21 mouse cellular contexts compared by ENCODE assay signal in the genomic region with DNA sequence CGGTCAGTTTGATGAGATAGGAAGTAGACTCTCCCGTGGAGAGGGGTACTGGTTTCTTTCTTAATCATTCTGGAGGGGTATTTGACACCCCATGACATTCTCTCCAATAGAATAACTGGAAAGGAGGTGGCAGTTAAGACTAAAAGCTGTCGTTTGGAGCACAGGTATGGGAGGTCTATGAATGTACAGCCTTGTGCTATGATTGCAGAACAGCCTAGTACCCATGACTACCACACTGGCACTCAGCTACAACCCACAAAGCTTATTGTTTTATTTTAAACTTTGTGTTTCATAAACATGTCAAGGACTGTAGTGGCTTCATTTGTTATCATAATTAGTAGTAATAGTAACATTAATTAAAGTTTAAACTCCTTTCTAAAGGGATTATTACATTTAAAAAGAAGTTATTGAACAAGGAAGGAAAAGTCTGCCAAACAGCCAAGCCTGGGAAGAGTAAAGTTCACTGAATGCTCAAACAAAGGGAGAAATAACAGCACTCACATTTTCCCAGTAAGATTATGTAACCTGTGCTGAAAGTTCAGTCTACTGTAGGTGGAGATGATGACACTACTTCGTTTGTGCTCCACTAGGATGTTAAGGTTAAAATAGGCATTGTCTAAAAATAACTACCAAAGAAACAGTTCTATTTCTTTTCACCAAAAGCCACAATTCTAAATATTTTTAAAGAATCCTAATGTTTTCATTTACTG.
DNase-seq lines count a peak whose midpoint lies in the region; ATAC-seq and TF ChIP-seq lines count a peak whose summit lies in the region.
"Had no signal": no experiment of that assay in that cellular context is flagged by ENCODE, and none has a peak within 500 bp of the region (broad histone marks: within the 10 kb centered on the region; RNA-seq: fewer than 3 reads in every experiment).

No protein-coding gene starts in this region.

- H3K27ac ChIP-seq in kidney, adult 2 months (ENCODE audit: insufficient read depth, low read depth, low read length): no peak overlapping the region
- H3K27ac ChIP-seq in kidney, embryonic 16.5 days (ENCODE audit: low read length): no peak overlapping the region
- H3K27ac ChIP-seq in liver, embryonic 15.5 days (replicated peaks): no peak overlapping the region
- no peak overlapping the region for H3K27ac ChIP-seq in liver, embryonic 11.5 days (ENCODE audit: low read depth, low read length)
- H3K27ac ChIP-seq in stomach, postnatal 0 days (replicated peaks): no peak overlapping the region
- H3K27ac ChIP-seq: forebrain, embryonic 10.5 days; forebrain, embryonic 13.5 days; gastrocnemius, adult 2 months; hindbrain, embryonic 12.5 days; hindbrain, embryonic 15.5 days had no signal

- no peak overlapping the region for H3K4me2 ChIP-seq in kidney, embryonic 16.5 days (replicated peaks; ENCODE audit: low read depth, low read length)
- H3K4me2 ChIP-seq in liver, embryonic 15.5 days: no peak overlapping the region
- no peak overlapping the region for H3K4me2 ChIP-seq in liver, embryonic 11.5 days
- H3K4me2 ChIP-seq in stomach, postnatal 0 days (replicated peaks; ENCODE audit: low read depth): no peak overlapping the region
- H3K4me2 ChIP-seq: forebrain, embryonic 13.5 days; heart, embryonic 11.5 days; hindbrain, embryonic 12.5 days; hindbrain, embryonic 15.5 days had no signal

- DNase-seq in kidney, adult 2 months: peak; percentile 20
- DNase-seq in liver, embryonic 11.5 days (ENCODE audit: low spot score): no peak
- peak; percentile 68 for DNase-seq in adipocyte (ENCODE audit: low spot score)
- no peak for DNase-seq in stomach, postnatal 0 days (ENCODE audit: low spot score)
- no peak for DNase-seq in B cell, adult 2 months
- DNase-seq: adrenal gland, adult 8-10 months; adrenal gland, postnatal 25 days; cerebellum, adult 18-20 months; cerebellum, adult 9-10 months; cerebellum, postnatal 14 days; gastrocnemius, adult 2 months; gastrocnemius, postnatal 14 days; heart, adult 11 months had no signal

- no peak for ATAC-seq in kidney, embryonic 16.5 days (ENCODE audit: low FRiP score, low TSS enrichment)
- ATAC-seq in liver, embryonic 15.5 days (ENCODE audit: insufficient read depth): peak; percentile 52; the same call in 1 of the 2 replicates
- ATAC-seq in liver, embryonic 11.5 days (replicated peaks; ENCODE audit: low FRiP score): no peak
- ATAC-seq in stomach, postnatal 0 days (ENCODE audit: low FRiP score, low TSS enrichment): peak; percentile 68; the same call in 1 of the 2 replicates
- ATAC-seq: forebrain, embryonic 13.5 days; forebrain, embryonic 16.5 days had no signal

- 59% methylated on average over 4 of the region's 4 CpGs for WGBS in kidney, adult 2 months
- 73% methylated on average over 4 of the region's 4 CpGs for WGBS in kidney, embryonic 16.5 days
- WGBS in liver, embryonic 15.5 days (ENCODE audit: insufficient replicate concordance): 45% methylated on average over 4 of the region's 4 CpGs
- 64% methylated on average over 4 of the region's 4 CpGs for WGBS in liver, embryonic 11.5 days
- WGBS in stomach, postnatal 0 days: 61% methylated on average over 4 of the region's 4 CpGs

- H3K9ac ChIP-seq in kidney, embryonic 16.5 days (replicated peaks; ENCODE audit: low read length): no peak overlapping the region
- no peak overlapping the region for H3K9ac ChIP-seq in liver, embryonic 15.5 days
- H3K9ac ChIP-seq in liver, embryonic 11.5 days (ENCODE audit: low read depth, low read length): no peak overlapping the region
- H3K9ac ChIP-seq in stomach, postnatal 0 days (ENCODE audit: low read length): no peak overlapping the region
- H3K9ac ChIP-seq: forebrain, embryonic 13.5 days; hindbrain, embryonic 12.5 days; hindbrain, embryonic 15.5 days had no signal

- no peak for TF ChIP-seq POLR2A in kidney, adult 2 months (IDR thresholded peaks at IDR 0.05; ENCODE audit: low read depth, low read length)

- TF ChIP-seq CTCF in kidney, adult 2 months (conservative IDR thresholded peaks at IDR 0.05; ENCODE audit: insufficient read depth, insufficient read length, low read depth, low read length): no peak
- TF ChIP-seq CTCF in stomach, postnatal 0 days (IDR thresholded peaks at IDR 0.05; ENCODE audit: low read depth): no peak

- H3K4me3 ChIP-seq in kidney, adult 2 months (ENCODE audit: insufficient read depth, low read depth, low read length): no peak overlapping the region
- H3K4me3 ChIP-seq in kidney, embryonic 16.5 days (ENCODE audit: low read length): no peak overlapping the region
- H3K4me3 ChIP-seq in liver, embryonic 15.5 days (replicated peaks): no peak overlapping the region
- H3K4me3 ChIP-seq in liver, embryonic 11.5 days (ENCODE audit: low read depth, low read length): no peak overlapping the region
- no peak overlapping the region for H3K4me3 ChIP-seq in stomach, postnatal 0 days (ENCODE audit: low read depth, low read length)
- H3K4me3 ChIP-seq: forebrain, embryonic 10.5 days; forebrain, embryonic 13.5 days; gastrocnemius, adult 2 months; hindbrain, embryonic 12.5 days; hindbrain, embryonic 15.5 days had no signal

- no peaks in the 10 kb centered on the region for H3K4me1 ChIP-seq in kidney, adult 2 months (ENCODE audit: control insufficient read depth, insufficient read depth, low read length)
- no peaks in the 10 kb centered on the region for H3K4me1 ChIP-seq in kidney, embryonic 16.5 days (ENCODE audit: insufficient read depth, low read length)
- no peaks in the 10 kb centered on the region for H3K4me1 ChIP-seq in liver, embryonic 15.5 days (replicated peaks)
- no peaks in the 10 kb centered on the region for H3K4me1 ChIP-seq in liver, embryonic 11.5 days (replicated peaks; ENCODE audit: control insufficient read depth, insufficient read depth, low read length)
- H3K4me1 ChIP-seq in stomach, postnatal 0 days (replicated peaks; ENCODE audit: control insufficient read depth, insufficient read depth): no peaks in the 10 kb centered on the region
- H3K4me1 ChIP-seq: forebrain, embryonic 10.5 days; forebrain, embryonic 13.5 days; hindbrain, embryonic 12.5 days; hindbrain, embryonic 15.5 days had no signal

- no peaks in the 10 kb centered on the region for H3K9me3 ChIP-seq in kidney, embryonic 16.5 days (ENCODE audit: low read length)
- no peaks in the 10 kb centered on the region for H3K9me3 ChIP-seq in liver, embryonic 15.5 days (replicated peaks)
- no peaks in the 10 kb centered on the region for H3K9me3 ChIP-seq in liver, embryonic 11.5 days (ENCODE audit: control insufficient read depth, low read length)
- no peaks in the 10 kb centered on the region for H3K9me3 ChIP-seq in stomach, postnatal 0 days (ENCODE audit: control insufficient read depth, low read length)
- H3K9me3 ChIP-seq: forebrain, embryonic 10.5 days; forebrain, embryonic 13.5 days; hindbrain, embryonic 12.5 days; hindbrain, embryonic 15.5 days had no signal

- H3K36me3 ChIP-seq in kidney, adult 2 months (ENCODE audit: control insufficient read depth, insufficient read depth, low read length): no peaks in the 10 kb centered on the region
- H3K36me3 ChIP-seq in kidney, embryonic 16.5 days (ENCODE audit: insufficient read depth, low read length): no peaks in the 10 kb centered on the region
- H3K36me3 ChIP-seq in liver, embryonic 15.5 days (replicated peaks): no peaks in the 10 kb centered on the region
- no peaks in the 10 kb centered on the region for H3K36me3 ChIP-seq in liver, embryonic 11.5 days (ENCODE audit: control insufficient read depth, insufficient read depth, low read length)
- no peaks in the 10 kb centered on the region for H3K36me3 ChIP-seq in stomach, postnatal 0 days (ENCODE audit: control insufficient read depth, insufficient read depth, low read length)
- H3K36me3 ChIP-seq: forebrain, embryonic 10.5 days; hindbrain, embryonic 12.5 days; hindbrain, embryonic 15.5 days had no signal

- no peaks in the 10 kb centered on the region for H3K27me3 ChIP-seq in kidney, adult 2 months (replicated peaks; ENCODE audit: control insufficient read depth, insufficient read depth, low read length)
- H3K27me3 ChIP-seq in kidney, embryonic 16.5 days (ENCODE audit: insufficient read depth, low read length): no peaks in the 10 kb centered on the region
- no peaks in the 10 kb centered on the region for H3K27me3 ChIP-seq in liver, embryonic 15.5 days
- H3K27me3 ChIP-seq in liver, embryonic 11.5 days (replicated peaks; ENCODE audit: control insufficient read depth, insufficient read depth, low read length): no peaks in the 10 kb centered on the region
- H3K27me3 ChIP-seq in stomach, postnatal 0 days (ENCODE audit: control insufficient read depth, insufficient read depth, low read length): no peaks in the 10 kb centered on the region
- H3K27me3 ChIP-seq: forebrain, embryonic 13.5 days; hindbrain, embryonic 12.5 days; hindbrain, embryonic 15.5 days had no signal

- TF ChIP-seq EP300 in stomach, postnatal 0 days (optimal IDR thresholded peaks at IDR 0.05): no peak

Comparison
In these comparisons a context has a peak if more than half of its experiments do, and no peak if none do; other contexts are left out.
1. ATAC-seq: peak in liver, embryonic 15.5 days (single experiment) and stomach, postnatal 0 days (single experiment); none in kidney, embryonic 16.5 days (single experiment) and liver, embryonic 11.5 days (single experiment).
2. DNase-seq: peak in kidney, adult 2 months (single experiment) and adipocyte (single experiment); none in liver, embryonic 11.5 days (single experiment), stomach, postnatal 0 days (single experiment) and B cell, adult 2 months (0 of 2).